Mouse (Mus musculus) T-helper 17 cell (primary cell): ENCODE data around the gene Fam234a.
"Not testable (repeated sequence)": the region's sequence is repeated elsewhere in the genome, so short reads cannot be mapped to it uniquely, and the experiment has no call there.

ENCODE experiments used
- in situ Hi-C, 2 experiments: fragments of 300-600 bp; cut with MboI, MseI; formaldehyde crosslinking; loops; 1 replicate in 1 of 2; 2 replicates in 1 of 2; pipeline ENCODE4 v1.15.1; 2025; ENCODE audit warnings: high pct_unique_total_duplicates in 2 of 2

The Fam234a gene

DNA sequence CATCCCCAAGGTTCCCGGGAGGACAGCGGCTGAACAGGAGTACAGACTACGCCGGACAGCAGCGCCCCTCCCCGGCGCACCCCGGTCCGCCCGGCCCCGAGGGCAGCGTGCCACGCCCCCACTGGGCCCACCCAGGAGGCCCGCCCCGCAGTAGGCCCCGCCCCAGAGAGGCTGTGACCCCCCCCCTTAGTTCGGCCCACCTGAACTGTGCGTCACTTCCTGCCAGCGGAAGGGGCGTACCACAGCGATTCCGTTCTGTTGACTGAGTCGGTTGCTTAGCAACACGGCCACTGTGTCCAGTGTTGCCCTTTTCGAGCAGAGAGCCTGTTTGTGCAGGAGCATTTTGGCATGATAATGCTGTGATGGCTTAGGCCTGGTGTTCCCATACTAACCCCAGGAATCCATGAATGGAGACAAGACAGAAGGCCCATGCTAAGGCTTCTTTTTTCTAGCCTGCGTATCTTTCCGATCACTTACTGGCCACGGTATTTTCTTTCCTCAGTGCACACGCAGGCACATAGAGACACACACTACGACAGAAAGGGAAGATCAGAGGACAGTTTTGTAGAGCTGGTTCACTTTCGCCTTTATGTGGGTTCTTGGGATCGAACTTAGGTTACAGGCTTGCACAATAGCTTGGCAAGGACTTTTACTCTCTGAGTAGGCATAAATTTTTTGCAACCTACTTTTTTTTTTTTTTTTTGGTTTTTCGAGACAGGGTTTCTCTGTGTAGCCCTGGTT lies at the start of gene Fam234a:
Gene Fam234a (minus strand): TSS at position 142 of the 741 bp plus-strand sequence.
- in situ Hi-C loops = no loop called here

- in situ Hi-C loops = no loop called here
Measured at GRCm38 (mm10) chr17:26289475-26289874, 45.4 kb upstream of the Fam234a start.

GRCm38 (mm10) chr17:26286199-26286955 lies 42.3 kb upstream of the Fam234a start:
- in situ Hi-C loops = no loop called here

DNA sequence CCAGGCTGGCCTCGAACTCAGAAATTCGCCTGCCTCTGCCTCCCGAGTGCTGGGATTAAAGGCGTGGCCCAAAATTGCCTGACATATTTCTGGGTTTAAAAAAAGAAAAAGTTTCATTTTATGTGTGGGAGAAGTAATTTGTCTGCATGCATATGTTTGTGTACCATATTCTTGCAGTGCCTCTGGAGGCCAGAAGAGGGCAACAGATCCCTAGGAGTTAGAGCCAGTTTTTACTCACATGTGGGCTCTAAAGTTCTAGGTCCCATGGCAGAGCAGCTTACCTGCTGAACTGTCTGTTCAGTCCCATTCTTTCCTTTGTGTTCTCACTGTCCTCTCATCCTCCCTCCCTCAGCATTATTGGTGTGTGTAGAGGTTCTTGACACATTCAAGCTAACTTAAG lies 32.7 kb upstream of the Fam234a start:
- in situ Hi-C loops = no loop called here

DNA sequence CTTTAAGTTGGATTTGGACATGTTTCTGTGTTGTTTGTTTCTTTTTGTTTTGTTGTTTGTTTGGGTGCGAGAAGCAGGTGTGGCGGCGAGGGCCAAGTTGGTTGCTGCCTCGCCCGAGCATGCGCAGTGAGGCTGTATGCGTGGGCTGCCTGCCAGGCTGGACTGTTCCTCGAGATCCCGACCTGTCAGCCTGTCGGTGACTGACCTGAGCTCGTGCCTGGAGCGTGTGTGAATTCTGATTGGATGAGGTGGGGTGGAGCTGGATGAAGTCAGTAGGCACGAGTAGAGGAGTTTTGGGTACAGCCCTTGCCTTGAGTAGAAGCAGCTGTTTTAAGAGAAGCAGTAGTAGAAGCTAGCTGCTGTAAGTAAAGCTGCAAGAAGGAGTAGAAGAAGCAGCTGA lies 31.9 kb upstream of the Fam234a start:
- in situ Hi-C loops = no loop called here

DNA sequence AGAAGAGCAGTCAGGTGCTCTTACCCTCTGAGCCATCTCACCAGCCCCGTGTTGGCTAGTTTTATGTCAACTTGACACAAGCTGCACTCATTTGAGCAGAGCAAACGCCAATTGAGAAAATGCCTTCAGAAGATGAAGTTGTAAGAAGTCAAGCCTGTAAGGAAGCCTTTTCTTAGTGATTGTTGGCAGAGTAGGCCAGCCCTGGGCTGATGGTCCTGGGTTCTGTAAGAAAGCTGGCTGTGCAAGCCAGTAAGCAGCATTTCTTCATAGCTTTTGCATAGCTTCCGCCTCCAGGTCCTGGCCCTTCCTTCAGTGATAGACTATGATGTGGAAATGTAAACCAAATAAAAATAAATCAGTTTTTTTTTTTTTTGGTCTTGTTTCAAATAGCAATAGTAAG lies 28.5 kb upstream of the Fam234a start:
- in situ Hi-C loops = no loop called here

DNA sequence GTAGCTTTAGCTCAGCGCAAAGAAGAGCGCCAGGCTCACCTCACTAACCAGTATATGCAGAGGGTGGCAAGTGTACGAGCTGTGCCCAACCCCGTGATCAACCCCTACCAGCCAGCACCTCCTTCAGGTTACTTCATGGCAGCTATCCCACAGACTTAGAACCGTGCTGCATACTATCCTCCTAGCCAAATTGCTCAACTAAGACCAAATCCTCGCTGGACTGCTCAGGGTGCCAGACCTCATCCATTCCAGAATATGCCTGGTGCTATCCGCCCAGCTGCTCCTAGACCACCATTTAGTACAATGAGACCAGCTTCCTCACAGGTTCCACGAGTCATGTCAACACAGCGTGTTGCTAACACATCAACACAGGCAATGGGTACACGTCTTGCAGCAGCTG lies 25.5 kb upstream of the Fam234a start:
- in situ Hi-C loops = not testable (repeated sequence)

GRCm38 (mm10) chr17:26268851-26269250 lies 24.8 kb upstream of the Fam234a start:
- in situ Hi-C loops = no loop called here

DNA sequence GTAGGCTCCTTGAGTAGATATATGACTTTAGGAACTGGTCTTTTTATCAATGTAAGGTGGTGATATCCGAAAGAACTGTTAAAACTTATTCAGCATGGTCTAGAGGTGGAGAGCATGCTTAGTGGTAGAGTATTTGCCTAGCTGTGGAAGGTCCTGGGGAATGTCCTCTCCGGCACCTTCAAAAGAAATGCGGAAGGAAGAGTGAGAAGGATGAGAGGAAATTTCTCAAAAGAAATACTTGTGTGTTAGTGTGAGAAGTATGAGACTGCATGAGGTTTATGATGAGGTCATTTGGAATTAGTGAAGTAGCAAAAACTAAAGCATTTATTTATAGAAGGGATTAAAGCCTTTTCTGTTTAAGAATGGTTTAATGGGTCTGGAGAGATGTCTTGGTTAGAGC lies 18.3 kb upstream of the Fam234a start:
- in situ Hi-C loops = no loop called here

- in situ Hi-C loops = no loop called here
Measured at GRCm38 (mm10) chr17:26261826-26262225, 17.8 kb upstream of the Fam234a start.

GRCm38 (mm10) chr17:26255313-26255712 lies 11.3 kb upstream of the Fam234a start:
- in situ Hi-C loops = no loop called here

- in situ Hi-C loops = no loop called here
Measured at GRCm38 (mm10) chr17:26253399-26253798, 9.4 kb upstream of the Fam234a start.

DNA sequence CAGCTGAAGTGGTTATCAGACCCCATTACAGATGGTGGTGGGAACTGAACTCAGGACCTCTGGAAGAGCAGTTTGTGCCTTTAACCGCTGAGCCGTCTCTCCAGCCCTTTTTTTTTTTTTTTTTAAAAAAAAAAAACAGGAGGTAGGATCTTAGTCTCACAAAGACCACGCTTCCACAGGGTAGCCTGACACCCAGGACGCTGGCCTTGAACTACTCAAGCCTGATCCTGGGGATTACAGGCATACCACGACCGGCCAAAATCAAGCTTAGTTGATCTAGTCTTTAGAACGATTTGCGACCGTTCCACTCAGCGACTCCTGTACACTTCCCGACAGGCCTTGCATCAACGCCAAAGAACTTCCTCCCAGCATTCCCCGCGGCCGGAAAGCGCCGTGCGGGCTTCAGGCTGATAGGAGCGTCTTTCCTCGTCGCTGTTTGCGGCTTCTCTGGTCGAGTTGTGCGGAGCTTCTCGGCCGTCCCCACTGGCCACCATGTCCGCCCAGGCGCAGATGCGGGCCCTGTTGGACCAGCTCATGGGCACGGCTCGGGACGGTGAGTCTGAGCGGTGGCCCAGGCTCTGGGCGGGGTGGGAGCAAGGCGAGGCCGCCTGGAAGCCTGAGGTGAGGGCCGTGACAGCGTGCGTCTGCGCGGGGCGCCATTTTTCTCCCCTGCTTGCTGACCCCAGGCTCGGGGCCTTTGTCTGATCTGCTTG lies 8.7 kb upstream of the Fam234a start, which contains the start of gene Luc7l:
Gene Luc7l (plus strand): TSS at position 358 of the 713 bp plus-strand sequence.
- in situ Hi-C loops = no loop called here

- in situ Hi-C loops = no loop called here
Measured at GRCm38 (mm10) chr17:26251886-26252538, 8.0 kb upstream of the Fam234a start.

DNA sequence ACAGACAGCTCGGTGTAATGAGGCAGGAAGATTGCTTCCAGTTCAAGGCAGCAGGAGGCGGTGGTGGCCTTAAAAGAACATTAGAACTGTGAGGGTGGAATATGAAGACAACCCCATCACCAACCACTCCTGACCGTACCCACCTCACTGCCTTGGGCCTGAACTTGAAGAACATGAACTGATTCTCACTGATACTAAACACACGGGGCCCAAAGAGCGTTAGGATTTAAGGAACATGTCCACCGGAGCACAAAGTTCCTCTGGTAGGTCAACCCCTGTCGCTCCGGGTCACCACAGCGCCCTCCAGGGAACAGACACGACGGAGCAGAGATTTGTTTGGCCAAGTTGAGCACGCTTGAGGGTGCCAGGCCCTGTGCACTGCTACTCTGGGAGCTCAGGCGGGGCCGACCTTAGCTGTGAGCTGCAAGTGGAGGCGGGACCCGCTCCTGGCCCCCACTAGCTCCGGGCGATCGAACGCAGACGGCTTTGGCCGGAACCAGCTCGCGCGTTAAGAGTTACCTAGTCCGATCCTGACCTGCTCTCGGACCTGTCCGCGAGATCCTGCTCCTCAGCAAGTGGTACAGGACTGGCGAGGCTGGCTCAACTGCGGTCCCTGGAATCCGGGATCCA lies 456 bp downstream of the Fam234a start:
- in situ Hi-C loops = no loop called here

DNA sequence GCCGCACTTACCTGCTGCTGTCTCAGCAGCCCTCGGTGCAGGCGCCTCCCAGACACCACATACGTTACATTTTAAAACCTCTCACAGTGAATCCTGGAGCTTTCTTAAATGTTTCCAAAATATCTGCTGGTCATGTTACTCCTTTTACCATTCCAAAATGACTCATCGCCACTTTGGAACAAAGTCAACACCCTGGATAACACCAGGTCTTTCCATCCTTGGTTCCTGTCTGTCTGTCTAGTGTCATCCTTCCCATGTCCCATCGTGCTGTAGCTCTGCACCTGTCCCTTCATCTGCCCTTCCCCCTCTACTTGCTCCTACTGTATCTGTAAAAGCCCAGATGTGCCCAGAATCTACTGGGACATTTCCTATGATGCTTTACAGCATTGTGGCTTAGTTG lies 3.1 kb downstream of the Fam234a start:
- in situ Hi-C loops = no loop called here

- in situ Hi-C loops = no loop called here
Measured at GRCm38 (mm10) chr17:26240120-26240790, 3.8 kb downstream of the Fam234a start.

GRCm38 (mm10) chr17:26239551-26239950 lies 4.5 kb downstream of the Fam234a start:
- in situ Hi-C loops = no loop called here

DNA sequence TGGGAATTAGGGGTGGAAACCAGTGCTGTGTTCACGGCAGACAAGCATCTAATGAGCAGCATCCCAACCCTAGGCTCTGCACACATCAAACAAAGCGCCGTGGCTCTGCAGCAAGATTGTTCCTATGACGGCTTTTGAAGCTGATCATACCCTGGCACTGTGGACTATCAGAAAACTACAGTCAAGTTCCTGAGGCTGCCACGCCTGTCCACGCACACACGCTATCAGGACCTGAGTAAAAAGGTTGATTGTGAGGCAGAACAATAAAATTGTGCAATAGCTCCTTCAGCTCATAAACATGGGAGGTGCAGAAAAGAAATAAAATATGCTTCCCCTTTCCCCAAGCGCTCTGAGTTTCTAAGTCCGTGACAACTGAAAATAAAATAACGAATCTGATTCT lies 6.4 kb downstream of the Fam234a start:
- in situ Hi-C loops = no loop called here

DNA sequence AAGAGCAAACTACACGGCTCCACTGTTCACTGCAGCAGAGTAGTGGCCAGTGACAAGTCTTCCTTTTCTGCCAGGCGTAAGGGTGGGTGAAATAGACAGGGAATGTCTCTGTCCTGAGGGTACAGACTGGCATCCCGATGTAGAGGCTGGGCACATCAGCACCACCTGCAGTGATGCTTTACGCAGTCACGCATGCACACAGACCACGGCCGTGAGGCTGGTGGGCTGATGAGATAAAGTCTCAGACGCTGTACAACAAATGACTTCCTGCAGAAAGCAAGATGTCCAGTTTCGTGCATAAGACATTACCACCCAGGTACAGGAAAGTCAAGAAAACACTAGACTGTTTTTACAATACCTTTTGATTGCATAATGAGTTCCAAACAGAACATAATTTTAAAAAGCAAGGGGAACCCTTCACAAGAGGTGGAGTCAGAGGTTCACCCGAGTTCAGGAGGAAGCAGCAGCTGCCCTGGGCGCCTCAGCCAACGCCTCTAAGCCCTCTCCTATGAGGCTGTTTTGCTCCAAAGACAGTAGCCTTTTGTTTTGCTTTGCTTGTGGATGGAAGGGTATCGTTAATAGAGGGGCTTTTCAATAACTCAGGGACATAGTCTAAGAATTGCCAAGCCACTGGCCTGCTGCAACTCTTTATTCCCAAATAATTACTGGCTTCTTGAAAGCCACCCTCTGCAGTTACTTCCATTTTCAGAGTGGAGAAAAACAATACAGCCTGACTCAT lies 8.8 kb downstream of the Fam234a start:
- in situ Hi-C loops = no loop called here
